Mouse (Mus musculus) ES-Bruce4 (cell line): Measurements from ENCODE around the gene E2f4. TPM values are rescaled to one million over a fixed set of nuclear protein-coding genes. Genes with fewer than 3 reads are reported as not detected.

Experiments used
- H3K27ac ChIP-seq: 2 replicates; pipeline ENCODE4 v1.5.1; 2012; ENCODE audit warnings: low read length, inconsistent platforms; ENCODE audit not compliant: insufficient read depth
- H3K27me3 ChIP-seq: 2 replicates; pipeline ENCODE4 v1.6.1; 2012; ENCODE audit warnings: mild to moderate bottlenecking, low read length, inconsistent platforms; ENCODE audit not compliant: control insufficient read depth, poor library complexity, insufficient read depth, severe bottlenecking
- H3K36me3 ChIP-seq: 2 replicates; pipeline ENCODE4 v1.6.1; 2012; ENCODE audit warnings: inconsistent platforms, mild to moderate bottlenecking, low read length, moderate library complexity; ENCODE audit not compliant: control insufficient read depth, poor library complexity, insufficient read depth, severe bottlenecking
- H3K4me1 ChIP-seq: one replicate; pipeline ENCODE4 v1.8.1; 2011; ENCODE audit warnings: low read length; ENCODE audit not compliant: control insufficient read depth, insufficient read depth
- H3K4me3 ChIP-seq: 2 replicates; pipeline ENCODE4 v1.5.1; 2011; ENCODE audit warnings: low read depth, mild to moderate bottlenecking, low read length
- H3K9ac ChIP-seq: 2 replicates; pipeline ENCODE4 v1.6.1; 2012; ENCODE audit warnings: low read depth, mild to moderate bottlenecking, inconsistent platforms; ENCODE audit not compliant: poor library complexity, severe bottlenecking
- H3K9me3 ChIP-seq: replicated peaks from 2 replicates; pipeline ENCODE4 v1.6.1; 2012; ENCODE audit warnings: mild to moderate bottlenecking, low read length, inconsistent platforms; ENCODE audit not compliant: control insufficient read depth, poor library complexity, insufficient read depth, severe bottlenecking
- CTCF ChIP-seq: IDR thresholded peaks from one replicate; pipeline ENCODE4 v1.8.1; 2011; ENCODE audit warnings: low read depth, low read length
- EP300 ChIP-seq: IDR thresholded peaks from 2 replicates; pipeline ENCODE4 v1.6.1; 2011; ENCODE audit warnings: low read depth, low read length; ENCODE audit not compliant: insufficient read depth
- POLR2A ChIP-seq: IDR thresholded peaks from one replicate; pipeline ENCODE4 v1.8.1; 2011; ENCODE audit warnings: low read length; ENCODE audit not compliant: insufficient read depth
- polyA plus RNA-seq: library from polyadenylated mRNA; stranded (reverse); fragments of >200 nt; gene quantifications from 2 replicates; pipeline ENCODE4 v1.2.4, GENCODE M21; 2011; ENCODE audit warnings: low read depth; ENCODE audit not compliant: missing spikeins, insufficient read depth, insufficient read length

Gene E2f4
- polyA plus RNA-seq, 1 experiment = 104 TPM

GRCm38 (mm10) chr8:105345061-105345975 lies 47.9 kb downstream of the E2f4 start:
- Histone ChIP-seq H3K36me3 (no peaks in the 10 kb centered on the region), H3K4me3 (no peak overlapping the region), H3K27ac (no peak overlapping the region; the same call in 1 of the 2 replicates), H3K27me3 (0 out of 2 replicates have a peak, but pooled peaks cover 3% of the 10 kb centered on the region), H3K9me3 (no peaks in the 10 kb centered on the region), H3K4me1 (peaks cover 5% of the 10 kb centered on the region), H3K9ac (no peak overlapping the region)
- TF ChIP-seq EP300 = no peak
- no peak for TF ChIP-seq CTCF
- no peak for TF ChIP-seq POLR2A

DNA sequence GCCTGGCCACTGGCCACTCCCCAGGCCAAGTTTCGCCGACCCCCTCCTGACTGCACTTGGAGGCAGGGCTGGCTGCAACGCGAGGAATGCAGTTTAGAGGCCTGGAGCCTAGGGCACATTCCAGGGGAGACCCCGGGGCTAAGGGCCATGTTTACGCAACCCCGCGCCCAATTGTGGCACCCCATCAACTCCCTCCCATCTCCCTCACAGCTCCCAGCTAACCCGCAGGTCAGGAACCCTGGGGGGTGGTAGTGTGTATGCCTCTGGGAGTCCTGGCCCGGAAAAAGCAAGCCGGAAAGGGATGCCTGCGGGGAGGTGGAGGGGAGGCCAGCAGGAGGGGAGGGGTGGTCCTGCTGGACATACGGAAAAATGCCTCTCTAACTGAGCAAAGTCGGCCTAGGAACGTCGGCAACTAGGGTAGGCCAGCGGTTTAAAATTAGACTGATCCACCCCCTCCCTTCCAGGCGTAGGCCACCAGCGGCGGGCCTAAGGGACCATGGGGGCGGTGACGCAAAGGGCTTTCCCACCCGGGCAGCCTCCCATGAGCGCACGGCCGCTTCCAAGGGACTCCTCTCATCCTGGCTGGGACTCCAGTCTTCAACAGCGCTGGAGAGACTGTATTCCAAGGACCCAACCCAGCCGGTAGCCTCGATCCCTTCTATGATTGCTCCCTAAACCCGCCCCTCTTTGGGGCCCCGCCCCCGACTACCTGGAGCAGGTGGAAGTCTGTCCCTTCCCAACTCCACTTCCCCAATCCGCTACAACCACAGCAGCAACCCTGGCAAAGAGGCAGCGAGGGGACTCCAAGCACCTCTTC lies 49.4 kb downstream of the E2f4 start:
- Histone ChIP-seq H3K27me3 (0 out of 2 replicates have a peak, but pooled peaks cover 3% of the 10 kb centered on the region), H3K9me3 (no peaks in the 10 kb centered on the region), H3K36me3 (no peaks in the 10 kb centered on the region), H3K9ac (peak overlapping the region; percentile 81), H3K4me1 (peaks cover 3% of the 10 kb centered on the region), H3K4me3 (peak overlapping the region; percentile 88), H3K27ac (peak overlapping the region; percentile 22)
- TF ChIP-seq POLR2A = no peak
- peak; percentile 70 for TF ChIP-seq EP300

DNA sequence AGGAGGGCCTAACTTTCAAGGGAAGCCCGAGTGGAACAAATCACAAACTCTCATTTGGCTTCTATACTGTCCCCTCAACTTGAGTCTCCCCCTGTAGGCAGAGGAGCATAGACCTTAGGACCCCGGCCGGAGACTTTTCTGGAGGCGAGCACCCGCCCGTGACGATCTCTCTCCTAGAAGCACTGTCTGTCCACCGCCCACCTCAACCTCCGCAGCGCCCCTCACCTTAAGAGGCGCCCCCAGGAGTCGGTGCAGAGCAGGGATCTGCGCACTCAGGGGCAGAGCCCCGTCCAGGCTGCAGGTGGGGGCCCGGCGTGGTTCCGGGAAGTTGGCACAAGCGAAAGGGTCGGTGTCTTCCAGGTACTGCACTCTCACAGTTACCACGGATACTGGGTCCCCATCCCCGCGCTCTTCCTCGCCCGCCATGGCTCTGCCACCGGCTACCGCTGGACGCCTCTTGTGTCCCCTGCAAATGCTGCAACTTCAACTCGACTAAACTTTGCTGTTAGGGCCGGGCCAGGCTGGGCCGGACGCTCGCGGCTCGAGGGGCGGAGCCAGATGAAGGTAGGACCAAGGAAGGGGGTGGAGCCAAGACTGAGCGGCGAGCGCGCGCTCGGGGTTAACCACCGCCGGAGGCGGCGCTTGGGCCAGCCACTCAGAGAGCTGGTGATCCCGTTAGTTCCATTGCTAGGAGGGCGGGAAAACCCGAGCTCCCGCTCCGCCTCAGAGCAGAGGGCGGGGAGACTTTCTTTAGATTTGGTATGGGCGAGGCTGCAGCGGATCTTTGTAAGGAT lies 50.2 kb downstream of the E2f4 start, which contains the start of gene Fhod1:
Fhod1 (minus strand) TSS at position 526 of the 794 bp plus-strand sequence.
- peak within 1 kb of the TSS; percentile 22 for H3K27ac ChIP-seq
- H3K9ac ChIP-seq = peak within 1 kb of the TSS; percentile 81
- H3K36me3 ChIP-seq = no peaks in the 10 kb centered on the region
- peak within 1 kb of the TSS; percentile 88 for H3K4me3 ChIP-seq
- TF ChIP-seq POLR2A (peak; percentile 57), EP300 (no peak)
- H3K4me1 ChIP-seq = peaks cover 3% of the 10 kb centered on the region
- H3K27me3 ChIP-seq = 0 out of 2 replicates have a peak, but pooled peaks cover 3% of the 10 kb centered on the region
- no peaks in the 10 kb centered on the region for H3K9me3 ChIP-seq

DNA sequence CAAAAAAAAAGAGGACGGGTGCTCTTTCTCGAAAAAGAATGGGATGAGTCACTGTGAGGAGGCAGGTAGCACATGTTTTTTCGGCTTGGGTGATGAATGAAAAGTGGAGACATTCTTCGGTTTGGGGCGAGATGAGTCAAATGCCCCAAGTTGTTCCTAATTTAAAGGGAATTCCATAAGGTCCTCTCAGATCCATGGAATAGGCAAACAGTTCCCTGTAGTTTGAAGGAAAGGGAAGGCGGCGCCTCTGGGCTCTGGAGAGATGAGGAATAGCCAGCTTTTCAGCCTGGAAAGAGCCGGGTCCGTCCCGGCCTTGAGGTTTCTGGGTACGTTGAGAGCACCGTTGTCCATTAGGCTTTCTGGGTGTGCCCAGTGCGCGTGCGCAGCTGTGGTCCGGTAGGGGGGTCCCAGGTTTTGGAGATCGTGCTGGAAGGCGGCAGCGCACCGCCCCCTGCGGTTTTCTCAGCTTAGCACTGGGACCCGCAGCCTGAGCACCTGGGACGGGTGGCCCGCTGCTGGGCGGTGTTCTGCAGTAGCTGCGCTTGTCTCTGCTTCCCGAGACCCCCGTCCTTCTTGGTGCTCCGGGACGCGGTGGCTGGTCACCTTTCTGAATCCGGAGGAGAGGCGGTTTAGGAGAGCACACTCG lies 51.1 kb downstream of the E2f4 start, which contains the start of gene Slc9a5:
Slc9a5 (plus strand) TSS at position 394 of the 646 bp plus-strand sequence.
- TF ChIP-seq EP300 (no peak), CTCF (no peak), POLR2A (no peak)
- H3K9me3 ChIP-seq = no peaks in the 10 kb centered on the region
- peak within 1 kb of the TSS; percentile 17; the same call in 1 of the 2 replicates for H3K27ac ChIP-seq
- 0 out of 2 replicates have a peak, but pooled peaks cover 3% of the 10 kb centered on the region for H3K27me3 ChIP-seq
- no peaks in the 10 kb centered on the region for H3K36me3 ChIP-seq
- peak within 1 kb of the TSS; percentile 81 for H3K9ac ChIP-seq
- no peaks in the 10 kb centered on the region for H3K4me1 ChIP-seq
- peak within 1 kb of the TSS; percentile 88 for H3K4me3 ChIP-seq

DNA sequence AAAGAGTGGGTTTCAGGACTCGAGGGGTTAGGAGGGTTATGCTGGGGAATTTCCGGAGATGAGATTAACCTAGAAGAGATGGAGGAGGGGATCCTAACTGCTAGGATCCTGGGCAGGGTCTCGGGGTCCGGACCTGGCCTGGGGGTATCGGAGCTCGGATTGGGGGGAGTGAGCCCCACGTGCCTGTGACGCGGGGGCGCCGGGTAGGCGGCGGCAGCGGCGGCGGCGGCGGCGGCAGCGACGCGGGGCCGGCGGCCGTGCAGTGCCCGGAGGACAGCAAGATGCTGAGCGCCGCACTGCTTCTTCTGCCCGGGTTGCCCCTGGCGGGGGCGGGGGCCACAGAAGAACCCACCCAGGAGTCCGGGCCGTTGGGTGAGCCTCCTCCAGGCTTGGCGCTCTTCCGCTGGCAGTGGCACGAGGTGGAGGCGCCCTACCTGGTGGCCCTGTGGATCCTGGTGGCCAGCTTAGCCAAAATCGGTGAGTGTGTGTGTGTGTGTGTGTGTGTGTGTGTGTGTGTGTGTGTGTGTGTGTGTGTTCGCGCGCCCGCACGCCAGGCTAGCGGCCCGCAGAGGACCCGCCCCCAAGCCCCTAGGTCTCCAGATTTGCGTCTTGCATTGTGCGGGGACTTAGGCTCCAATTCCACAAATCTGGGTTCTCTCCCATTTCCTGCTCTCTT lies 51.8 kb downstream of the E2f4 start:
- no peak overlapping the region for H3K27ac ChIP-seq
- H3K36me3 ChIP-seq = no peaks in the 10 kb centered on the region
- H3K4me1 ChIP-seq = no peaks in the 10 kb centered on the region
- peak overlapping the region; percentile 77 for H3K9ac ChIP-seq
- peak overlapping the region; percentile 82 for H3K4me3 ChIP-seq
- H3K27me3 ChIP-seq = 0 out of 2 replicates have a peak, but pooled peaks cover 3% of the 10 kb centered on the region
- H3K9me3 ChIP-seq = no peaks in the 10 kb centered on the region
- TF ChIP-seq CTCF (no peak), EP300 (no peak), POLR2A (no peak)
